Mouse (Mus musculus) small intestine, adult 2 months (tissue): Measurements from ENCODE around the gene Vmn2r84.
"Not testable (repeated sequence)": the region's sequence is repeated elsewhere in the genome, so short reads cannot be mapped to it uniquely, and the experiment has no call there.

Source experiments
- CTCF ChIP-seq: fragments of 200-500 bp; IDR thresholded peaks from 2 replicates; pipeline ENCODE4 v1.5.1; 2012; ENCODE audit warnings: low read depth, mild to moderate bottlenecking, control low read depth, inconsistent platforms, low read length, moderate library complexity, mixed read lengths; ENCODE audit not compliant: insufficient replicate concordance, insufficient read length; ENCODE audit errors: extremely low read depth
- POLR2A ChIP-seq: fragments of 200-500 bp; IDR thresholded peaks from 2 replicates; pipeline ENCODE4 v1.6.1; 2012; ENCODE audit warnings: low read depth, mild to moderate bottlenecking, control low read depth, inconsistent platforms, low read length, moderate library complexity

DNA sequence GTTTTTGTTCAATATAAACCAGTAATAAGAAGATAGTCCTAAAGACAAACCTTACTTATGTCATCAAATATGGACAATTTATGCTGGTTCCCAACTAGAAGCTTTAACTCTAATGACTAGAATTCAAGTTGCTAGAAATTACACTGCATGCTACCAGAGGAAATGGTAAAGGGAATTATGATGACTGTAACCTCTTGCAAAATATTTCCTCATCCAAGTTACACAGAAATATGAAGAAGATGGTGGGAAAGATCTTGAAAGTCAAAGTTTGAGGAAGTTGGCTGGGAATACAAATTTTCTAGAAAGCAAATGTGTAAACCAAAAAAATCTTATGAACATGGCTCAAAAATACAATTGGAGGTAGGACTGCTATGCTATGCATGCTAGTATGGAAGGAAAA lies 22.2 kb upstream of the Vmn2r84 start:
- not testable (repeated sequence) for TF ChIP-seq POLR2A, CTCF
